ENCODE assay signal across 8 mouse cellular contexts in genomic region chr10:79553691-79554090, GRCm38 (mm10). TPM values are rescaled to one million over a fixed set of nuclear protein-coding genes. Genes with fewer than 3 reads are reported as not detected.
A peak's percentile ranks its signal among the peaks of the same experiment; 100 is the strongest.
DNase-seq lines count a peak whose midpoint lies in the region; ATAC-seq and TF ChIP-seq lines count a peak whose summit lies in the region.

No protein-coding gene starts in this region.

- peak; percentile 74 for DNase-seq in heart, embryonic 10.5 days (ENCODE audit: low spot score)
- no peak for DNase-seq in heart, adult 2 months
- peak; percentile 20 for DNase-seq in 3T3-L1 (ENCODE audit: low read depth, low spot score)
- DNase-seq in liver, embryonic 13.5 days = no peak
- no peak for DNase-seq in ovary, postnatal 36 days (ENCODE audit: low spot score)
- DNase-seq in left cerebral cortex, adult 11 months (ENCODE audit: low spot score) = no peak
- no peak for DNase-seq in cerebellum, adult 8-10 months

- no peak for TF ChIP-seq POLR2A in heart, adult 2 months (IDR thresholded peaks at IDR 0.05; ENCODE audit: insufficient read depth, low read depth, low read length)
- no peak for TF ChIP-seq POLR2A in embryonic fibroblast, embryonic 13.5 days (IDR thresholded peaks at IDR 0.05; ENCODE audit: low read depth, low read length)

- no peak for TF ChIP-seq CTCF in heart, adult 2 months (IDR thresholded peaks at IDR 0.05)
- no peak for TF ChIP-seq CTCF in embryonic fibroblast, embryonic 13.5 days (IDR thresholded peaks at IDR 0.05; ENCODE audit: borderline replicate concordance, insufficient read depth, low read length)

- peak overlapping the region; percentile 83 for H3K4me2 ChIP-seq in liver, embryonic 13.5 days

- peaks cover 16% of the 10 kb centered on the region for H3K36me3 ChIP-seq in heart, embryonic 10.5 days
- no peaks in the 10 kb centered on the region for H3K36me3 ChIP-seq in heart, adult 2 months (ENCODE audit: control insufficient read depth, insufficient read depth, low read length)
- H3K36me3 ChIP-seq in liver, embryonic 13.5 days = peaks cover 21% of the 10 kb centered on the region

- WGBS in heart, embryonic 10.5 days = 32% methylated on average over 10 of the region's 10 CpGs
- WGBS in heart, adult 2 months = 45% methylated on average over 10 of the region's 10 CpGs
- WGBS in liver, embryonic 13.5 days (ENCODE audit: insufficient replicate concordance) = 40% methylated on average over 10 of the region's 10 CpGs

- no peaks in the 10 kb centered on the region for H3K27me3 ChIP-seq in heart, embryonic 10.5 days (ENCODE audit: insufficient read depth, poor library complexity, severe bottlenecking)
- H3K27me3 ChIP-seq in heart, adult 2 months (ENCODE audit: control insufficient read depth, insufficient read depth, low read length) = no peaks in the 10 kb centered on the region
- no peaks in the 10 kb centered on the region for H3K27me3 ChIP-seq in liver, embryonic 13.5 days

- H3K9me3 ChIP-seq in heart, embryonic 10.5 days = no peaks in the 10 kb centered on the region
- H3K9me3 ChIP-seq in liver, embryonic 13.5 days (replicated peaks) = no peaks in the 10 kb centered on the region

- peak overlapping the region; percentile 93 for H3K4me3 ChIP-seq in heart, embryonic 10.5 days
- H3K4me3 ChIP-seq in heart, adult 2 months = no peak overlapping the region; the same call in 1 of the 2 replicates
- peak overlapping the region; percentile 77 for H3K4me3 ChIP-seq in embryonic fibroblast, embryonic 13.5 days (ENCODE audit: insufficient read depth, low read length)
- peak overlapping the region; percentile 77 for H3K4me3 ChIP-seq in liver, embryonic 13.5 days (replicated peaks)

- H3K27ac ChIP-seq in heart, embryonic 10.5 days = no peak overlapping the region
- H3K27ac ChIP-seq in heart, adult 2 months = no peak overlapping the region
- H3K27ac ChIP-seq in embryonic fibroblast, embryonic 13.5 days (ENCODE audit: insufficient read depth, low read length) = no peak overlapping the region
- no peak overlapping the region for H3K27ac ChIP-seq in liver, embryonic 13.5 days

- 0 out of 2 replicates have a peak, but pooled peaks cover 1% of the 10 kb centered on the region for H3K79me2 ChIP-seq in heart, adult 2 months (replicated peaks; ENCODE audit: control insufficient read depth, insufficient read depth, low read length)

- H3K4me1 ChIP-seq in heart, embryonic 10.5 days = peaks cover 32% of the 10 kb centered on the region
- H3K4me1 ChIP-seq in heart, adult 2 months (ENCODE audit: control insufficient read depth, insufficient read depth, low read length) = peaks cover 3% of the 10 kb centered on the region
- H3K4me1 ChIP-seq in embryonic fibroblast, embryonic 13.5 days (ENCODE audit: control insufficient read depth, insufficient read depth, low read length) = peaks cover 3% of the 10 kb centered on the region; the same call in 1 of the 2 replicates
- H3K4me1 ChIP-seq in liver, embryonic 13.5 days (replicated peaks) = peaks cover 29% of the 10 kb centered on the region

- ATAC-seq in liver, embryonic 13.5 days (ENCODE audit: low read depth) = no peak

- intact Hi-C loops in heart, adult 2 months (cut with DNase I) = no loop called here

- no peak overlapping the region for H3K9ac ChIP-seq in heart, adult 2 months (ENCODE audit: low read depth, low read length)
- peak overlapping the region; percentile 85; the same call in 1 of the 2 replicates for H3K9ac ChIP-seq in liver, embryonic 13.5 days

- no peak for TF ChIP-seq EP300 in heart, adult 2 months (IDR thresholded peaks at IDR 0.05; ENCODE audit: insufficient read depth, low read depth, low read length)

RNA-seq across cellular contexts. Expression of gene Mier2, which starts 1.3 kb away (rescaled TPM):
- 46.6 and 53.9 TPM in 2 replicates for polyA plus RNA-seq in heart, embryonic 10.5 days (2016; fragmentation: Nextera tagmentation; extraction: Ambion mirVana)
- 10 to 100 TPM; 12.7 to 12.9 TPM for total RNA-seq in heart, adult 2 months (2021)
- polyA plus RNA-seq in heart, adult 2 months (2012; rRNA removed) = 27.4 and 31.8 TPM in 2 replicates
- polyA plus RNA-seq in embryonic fibroblast, embryonic 13.5 days (2011; ENCODE audit: insufficient read length, low read depth, missing spikeins) = 24.7 and 33.6 TPM in 2 replicates
- 11.2 and 11.7 TPM in 2 replicates for polyA plus RNA-seq in liver, embryonic 13.5 days (2015; fragmentation: Nextera tagmentation; extraction: Ambion mirVana)

RNA-seq across cellular contexts. Expression of gene Plpp2, which starts 20.1 kb away (rescaled TPM):
- polyA plus RNA-seq in heart, embryonic 10.5 days (2016; fragmentation: Nextera tagmentation; extraction: Ambion mirVana) = 16.8 and 24.1 TPM in 2 replicates
- total RNA-seq in heart, adult 2 months (2021) = 1 to 10 TPM; 2.3 to 3.5 TPM
- polyA plus RNA-seq in heart, adult 2 months (2012; rRNA removed) = 2.4 and 3.8 TPM in 2 replicates
- polyA plus RNA-seq in embryonic fibroblast, embryonic 13.5 days (2011; ENCODE audit: insufficient read length, low read depth, missing spikeins) = 23.5 and 39.4 TPM in 2 replicates
- polyA plus RNA-seq in liver, embryonic 13.5 days (2015; fragmentation: Nextera tagmentation; extraction: Ambion mirVana) = 19.9 and 20.0 TPM in 2 replicates

RNA-seq across cellular contexts. Expression of gene Theg, which starts 33.4 kb away (rescaled TPM):
- not detected in 2 replicates for polyA plus RNA-seq in heart, embryonic 10.5 days (2016; fragmentation: Nextera tagmentation; extraction: Ambion mirVana)
- total RNA-seq in heart, adult 2 months (2021) = not detected
- 0.10 TPM in 1 of 2 replicates, not detected in the other for polyA plus RNA-seq in heart, adult 2 months (2012; rRNA removed)
- polyA plus RNA-seq in embryonic fibroblast, embryonic 13.5 days (2011; ENCODE audit: insufficient read length, low read depth, missing spikeins) = not detected in 2 replicates
- polyA plus RNA-seq in liver, embryonic 13.5 days (2015; fragmentation: Nextera tagmentation; extraction: Ambion mirVana) = not detected in 2 replicates

Comparison
In these comparisons a context has a peak if more than half of its experiments do, and no peak if none do; other contexts are left out.
1. DNase-seq: peak in heart, embryonic 10.5 days (single experiment) and 3T3-L1 (single experiment); none in heart, adult 2 months (0 of 2), liver, embryonic 13.5 days (single experiment), ovary, postnatal 36 days (single experiment), left cerebral cortex, adult 11 months (single experiment) and cerebellum, adult 8-10 months (single experiment).